Mouse (Mus musculus) gastrocnemius, postnatal 36 days (tissue): Measurements from ENCODE around the gene Fbxw14. TPM values are rescaled to one million over a fixed set of nuclear protein-coding genes. Genes with fewer than 3 reads are reported as not detected.
"Not testable (repeated sequence)": the region's sequence is repeated elsewhere in the genome, so short reads cannot be mapped to it uniquely, and the experiment has no call there.

Experiments used
- DNase-seq, 2 experiments: peaks; one replicate each; pipeline ENCODE4 v3.0.0; 2022
- intact Hi-C: fragments of 180-260 bp; cut with DNase I; formaldehyde crosslinking; loops from one replicate; pipeline ENCODE4 v1.15.1; 2025
- long read RNA-seq, 2 experiments: library from polyadenylated mRNA; stranded (forward); transcript quantifications; one replicate each; pipeline ENCODE4 v2.0.0; 2021
- total RNA-seq, 2 experiments: library from RNA; stranded (reverse); gene quantifications; 2 replicates each; pipeline ENCODE4 v1.2.3; 2021

Gene Fbxw14
- total RNA-seq = not detected
- long read RNA-seq, experiment 1 = 0 reads
- long read RNA-seq, experiment 2 = 0 reads

DNA sequence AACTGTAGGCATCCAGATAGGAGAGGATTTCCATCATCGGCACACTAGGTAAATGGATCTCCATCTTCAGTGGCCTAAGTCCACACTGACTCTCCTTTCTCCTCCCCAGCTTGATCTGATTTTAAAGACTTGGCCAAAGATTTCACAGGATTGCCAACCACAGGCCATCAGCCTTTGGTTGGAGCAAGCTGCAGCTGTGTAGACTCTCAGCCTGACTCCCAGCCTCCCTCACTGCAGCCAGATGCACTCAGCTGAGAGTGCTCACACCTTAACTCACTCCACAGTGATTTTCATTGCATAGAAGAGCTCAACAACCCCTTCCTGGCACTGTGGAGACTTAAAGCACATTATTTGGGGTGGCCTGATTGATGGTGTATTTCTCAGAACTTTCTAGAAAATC is at the start of gene Fbxw14:
Gene Fbxw14, minus strand, starts transcription at position 101 of the 400 bp plus-strand sequence.
- DNase-seq, intact Hi-C loops: not testable (repeated sequence)

DNA sequence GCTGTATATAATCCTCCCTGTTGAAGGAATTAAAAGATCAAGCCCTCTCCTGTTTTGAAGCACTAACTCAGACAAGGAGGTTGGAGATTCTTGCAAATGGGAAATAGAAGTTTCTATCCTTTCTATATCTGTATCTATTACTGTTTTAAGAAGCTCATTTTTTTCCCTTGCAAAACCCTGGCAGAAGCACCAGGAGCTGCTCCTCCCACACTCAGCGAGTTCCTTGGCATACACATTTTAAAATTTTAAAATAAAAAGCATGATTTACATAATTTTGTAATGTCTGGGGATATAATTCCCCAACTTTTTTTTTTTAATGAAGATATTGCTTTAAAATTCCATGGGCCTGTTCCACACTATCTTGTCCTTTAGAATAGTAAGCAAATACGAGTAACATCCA is 24.4 kb downstream of the Fbxw14 start:
- no peak for DNase-seq
- intact Hi-C loops = no loop called here

DNA sequence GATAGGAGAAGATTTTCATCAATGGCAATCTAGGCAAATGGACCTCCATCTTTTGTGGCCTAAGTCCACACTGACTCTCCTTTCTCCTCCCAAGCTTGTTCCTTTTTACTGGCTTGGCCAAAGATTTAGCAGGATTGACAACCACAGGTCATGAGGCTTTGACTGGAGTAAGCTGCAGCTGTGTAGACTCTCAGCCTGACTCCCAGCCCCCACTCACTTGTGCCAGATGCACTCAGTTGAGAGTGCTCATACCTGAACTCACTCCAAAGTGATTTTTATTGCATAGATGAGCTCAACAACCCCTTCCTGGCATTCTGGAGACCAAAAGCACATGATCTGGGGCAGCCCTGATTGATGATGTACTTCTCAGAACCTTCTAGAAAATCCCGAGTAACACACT is 52.8 kb downstream of the Fbxw14 start, which contains the start of gene Fbxw20:
Gene Fbxw20, minus strand, starts transcription at position 101 of the 400 bp plus-strand sequence.
- DNase-seq = no peak
- intact Hi-C loops = no loop called here

Other genes starting within 250 kb of the Fbxw14 start
- 10 to 100 TPM; 11.9 to 13.4 TPM for gene Shisa5, start 249.1 kb downstream of the Fbxw14 start, total RNA-seq
- gene Trex1, start 227.9 kb downstream of the Fbxw14 start, total RNA-seq = 10 to 100 TPM; 11.6 to 11.8 TPM
- gene Atrip, start 213.6 kb downstream of the Fbxw14 start, total RNA-seq = 1 to 10 TPM; 7.8 to 8.3 TPM
- 1 to 10 TPM; 5.9 to 6.6 TPM for gene Ccdc51, start 205.2 kb downstream of the Fbxw14 start, total RNA-seq
- 100 to 1,000 TPM; 245 to 268 TPM for gene Tma7, start 205.1 kb downstream of the Fbxw14 start, total RNA-seq
- gene Plxnb1, start 192.3 kb downstream of the Fbxw14 start, total RNA-seq = under 1 TPM; 0.64 to 0.99 TPM
- not detected for gene Fbxw21, start 125.6 kb downstream of the Fbxw14 start, total RNA-seq
- not detected for gene Fbxw13, start 91.7 kb downstream of the Fbxw14 start, total RNA-seq
- not detected for gene Fbxw20, start 52.9 kb downstream of the Fbxw14 start, total RNA-seq
- gene Fbxw28, start 52.0 kb upstream of the Fbxw14 start, total RNA-seq = not detected
- not detected for gene Fbxw22, start 116.6 kb upstream of the Fbxw14 start, total RNA-seq
- not detected for gene Fbxw16, start 161.5 kb upstream of the Fbxw14 start, total RNA-seq
- gene Fbxw19, start 208.2 kb upstream of the Fbxw14 start, total RNA-seq = not detected